9 mouse cellular contexts compared by ENCODE assay signal in genomic region chr12:15765996-15766395, GRCm38 (mm10). TPM values are rescaled to one million over a fixed set of nuclear protein-coding genes. Genes with fewer than 3 reads are reported as not detected.
A peak's percentile ranks its signal among the peaks of the same experiment; 100 is the strongest.
DNase-seq lines count a peak whose midpoint lies in the region; ATAC-seq lines count a peak whose summit lies in the region.
"Had no signal": no experiment of that assay in that cellular context is flagged by ENCODE, and none has a peak within 500 bp of the region (broad histone marks: within the 10 kb centered on the region; RNA-seq: fewer than 3 reads in every experiment).

No protein-coding gene starts in this region.

- H3K4me2 ChIP-seq in forebrain, embryonic 13.5 days = no peak overlapping the region
- H3K4me2 ChIP-seq in forebrain, embryonic 11.5 days (ENCODE audit: low read depth, low read length, severe bottlenecking) = no peak overlapping the region
- no peak overlapping the region for H3K4me2 ChIP-seq in stomach, embryonic 16.5 days (ENCODE audit: low read depth, low read length)
- H3K4me2 ChIP-seq in midbrain, embryonic 15.5 days = no peak overlapping the region
- H3K4me2 ChIP-seq: neural tube, embryonic 12.5 days had no signal

- H3K4me3 ChIP-seq in forebrain, embryonic 13.5 days = no peak overlapping the region
- H3K4me3 ChIP-seq in forebrain, embryonic 11.5 days (ENCODE audit: low read depth, low read length) = no peak overlapping the region
- H3K4me3 ChIP-seq in stomach, embryonic 16.5 days (replicated peaks; ENCODE audit: low read length) = no peak overlapping the region
- no peak overlapping the region for H3K4me3 ChIP-seq in midbrain, embryonic 15.5 days
- H3K4me3 ChIP-seq: neural tube, embryonic 12.5 days had no signal

- intact Hi-C loops in left cerebral cortex, postnatal 36 days (cut with DNase I) = no loop called here

- H3K9ac ChIP-seq in forebrain, embryonic 13.5 days = no peak overlapping the region
- H3K9ac ChIP-seq in forebrain, embryonic 11.5 days (ENCODE audit: low read length) = no peak overlapping the region
- H3K9ac ChIP-seq in stomach, embryonic 16.5 days (ENCODE audit: low read length) = no peak overlapping the region
- no peak overlapping the region for H3K9ac ChIP-seq in midbrain, embryonic 15.5 days
- H3K9ac ChIP-seq: neural tube, embryonic 12.5 days had no signal

- H3K27me3 ChIP-seq in forebrain, embryonic 13.5 days = no peaks in the 10 kb centered on the region
- H3K27me3 ChIP-seq in forebrain, embryonic 11.5 days (ENCODE audit: control insufficient read depth, insufficient read depth, low read length) = no peaks in the 10 kb centered on the region
- H3K27me3 ChIP-seq in stomach, embryonic 16.5 days (ENCODE audit: control insufficient read depth, insufficient read depth, low read length) = no peaks in the 10 kb centered on the region
- H3K27me3 ChIP-seq in midbrain, embryonic 15.5 days (replicated peaks) = no peaks in the 10 kb centered on the region
- H3K27me3 ChIP-seq: neural tube, embryonic 12.5 days had no signal

- H3K4me1 ChIP-seq in forebrain, embryonic 13.5 days = no peaks in the 10 kb centered on the region
- H3K4me1 ChIP-seq in forebrain, embryonic 11.5 days (replicated peaks; ENCODE audit: control insufficient read depth, insufficient read depth, low read length) = no peaks in the 10 kb centered on the region
- H3K4me1 ChIP-seq in stomach, embryonic 16.5 days (ENCODE audit: control insufficient read depth, insufficient read depth, low read length) = peaks cover 5% of the 10 kb centered on the region; the same call in 1 of the 2 replicates
- no peaks in the 10 kb centered on the region for H3K4me1 ChIP-seq in midbrain, embryonic 15.5 days
- H3K4me1 ChIP-seq: neural tube, embryonic 12.5 days had no signal

- no peak overlapping the region for H3K27ac ChIP-seq in forebrain, embryonic 13.5 days
- no peak overlapping the region for H3K27ac ChIP-seq in forebrain, embryonic 11.5 days (ENCODE audit: low read depth, low read length)
- no peak overlapping the region for H3K27ac ChIP-seq in stomach, embryonic 16.5 days (ENCODE audit: low read length)
- no peak overlapping the region for H3K27ac ChIP-seq in midbrain, embryonic 15.5 days
- H3K27ac ChIP-seq: neural tube, embryonic 12.5 days had no signal

- ATAC-seq in forebrain, embryonic 13.5 days = peak; percentile 30; the same call in 1 of the 2 replicates
- no peak for ATAC-seq in forebrain, embryonic 11.5 days (replicated peaks; ENCODE audit: low FRiP score)
- peak; percentile 94 for ATAC-seq in stomach, embryonic 16.5 days (ENCODE audit: insufficient read depth, low FRiP score)
- ATAC-seq in midbrain, embryonic 15.5 days (replicated peaks) = no peak

- no peak for DNase-seq in forebrain, embryonic 11.5 days (ENCODE audit: low spot score)
- peak; percentile 53 for DNase-seq in adrenal gland, postnatal 10 days
- peak; percentile 87 for DNase-seq in heart, adult 8-10 months (ENCODE audit: low spot score)
- peak; percentile 34 to 42 for DNase-seq in left cerebral cortex, postnatal 36 days (ENCODE audit: low spot score in 2 of 2)
- no peak for DNase-seq in c-Kit-positive CD71-positive TER-119-positive erythroid progenitor cells, embryonic 14.5 days (ENCODE audit: low spot score)

- H3K9me3 ChIP-seq in forebrain, embryonic 13.5 days (replicated peaks) = no peaks in the 10 kb centered on the region
- no peaks in the 10 kb centered on the region for H3K9me3 ChIP-seq in forebrain, embryonic 11.5 days (ENCODE audit: control insufficient read depth, low read length)
- no peaks in the 10 kb centered on the region for H3K9me3 ChIP-seq in stomach, embryonic 16.5 days (replicated peaks; ENCODE audit: control insufficient read depth, low read length)
- no peaks in the 10 kb centered on the region for H3K9me3 ChIP-seq in midbrain, embryonic 15.5 days
- H3K9me3 ChIP-seq: neural tube, embryonic 12.5 days had no signal

- H3K36me3 ChIP-seq in forebrain, embryonic 13.5 days (ENCODE audit: poor library complexity, severe bottlenecking) = no peaks in the 10 kb centered on the region
- no peaks in the 10 kb centered on the region for H3K36me3 ChIP-seq in forebrain, embryonic 11.5 days (ENCODE audit: control insufficient read depth, insufficient read depth, low read length)
- H3K36me3 ChIP-seq in stomach, embryonic 16.5 days (ENCODE audit: control insufficient read depth, insufficient read depth, low read length) = no peaks in the 10 kb centered on the region
- H3K36me3 ChIP-seq in midbrain, embryonic 15.5 days (replicated peaks) = no peaks in the 10 kb centered on the region
- H3K36me3 ChIP-seq: neural tube, embryonic 12.5 days had no signal

- WGBS in forebrain, embryonic 13.5 days = 88% methylated on average over 12 of the region's 12 CpGs
- 92% methylated on average over 12 of the region's 12 CpGs for WGBS in forebrain, embryonic 11.5 days
- WGBS in stomach, embryonic 16.5 days = 56% methylated on average over 12 of the region's 12 CpGs
- whole genome bisulfite sequencing in midbrain, embryonic 15.5 days = 91% methylated on average over 12 of the region's 12 CpGs

RNA-seq across cellular contexts. Expression of gene Trib2, which starts 50.7 kb away (rescaled TPM):
- 76.6 and 81.6 TPM in 2 replicates for polyA plus RNA-seq in forebrain, embryonic 13.5 days (2015; fragmentation: Nextera tagmentation; extraction: Ambion mirVana)
- 57.4 and 59.5 TPM in 2 replicates for polyA plus RNA-seq in forebrain, embryonic 11.5 days (2014; fragmentation: Nextera tagmentation; extraction: Ambion mirVana)
- total RNA-seq in adrenal gland, postnatal 10 days (2021) = 10 to 100 TPM; 24.8 to 25.1 TPM
- 10 to 100 TPM; 21.9 to 36.3 (median 30.1) TPM for total RNA-seq in heart, adult 8-10 months (2022)
- total RNA-seq in left cerebral cortex, postnatal 36 days (2021) = 10 to 100 TPM; 34.8 to 41.5 TPM
- polyA plus RNA-seq in stomach, embryonic 16.5 days (2015; fragmentation: Nextera tagmentation; extraction: Ambion mirVana) = 20.5 and 21.8 TPM in 2 replicates
- polyA plus RNA-seq in midbrain, embryonic 15.5 days (2015; fragmentation: Nextera tagmentation; extraction: Ambion mirVana) = 131 and 148 TPM in 2 replicates

Comparison
In these comparisons a context has a peak if more than half of its experiments do, and no peak if none do; other contexts are left out.
1. ATAC-seq: peak in forebrain, embryonic 13.5 days (single experiment) and stomach, embryonic 16.5 days (single experiment); none in forebrain, embryonic 11.5 days (single experiment) and midbrain, embryonic 15.5 days (single experiment).
2. DNase-seq: peak in adrenal gland, postnatal 10 days (single experiment), heart, adult 8-10 months (single experiment) and left cerebral cortex, postnatal 36 days (2 of 2); none in forebrain, embryonic 11.5 days (single experiment) and c-Kit-positive CD71-positive TER-119-positive erythroid progenitor cells, embryonic 14.5 days (single experiment).